Mouse (Mus musculus) midbrain, embryonic 15.5 days (tissue): Measurements from ENCODE around the gene Ttll9. TPM values are rescaled to one million over a fixed set of nuclear protein-coding genes. Genes with fewer than 3 reads are reported as not detected.

ENCODE experiments used
- ATAC-seq: fragments of 200-750 bp; cut with Nextera tagmentation; replicated peaks from 2 replicates; pipeline ENCODE4 v1.8.0; 2017; ENCODE audit warnings: moderate TSS enrichment
- H3K27ac ChIP-seq: fragments of 300-500 bp; sonication (generic); 2 replicates; pipeline ENCODE4 v1.5.1; 2015; ENCODE audit warnings: mild to moderate bottlenecking, inconsistent platforms
- H3K27me3 ChIP-seq: fragments of 300-500 bp; sonication (generic); replicated peaks from 2 replicates; pipeline ENCODE4 v1.6.1; 2015; ENCODE audit warnings: inconsistent platforms
- H3K36me3 ChIP-seq: fragments of 300-500 bp; sonication (generic); replicated peaks from 2 replicates; pipeline ENCODE4 v1.6.1; 2015; ENCODE audit warnings: inconsistent platforms
- H3K4me1 ChIP-seq: fragments of 300-500 bp; sonication (generic); 2 replicates; pipeline ENCODE4 v1.6.1; 2015; ENCODE audit warnings: inconsistent platforms
- H3K4me2 ChIP-seq: fragments of 300-500 bp; sonication (generic); 2 replicates; pipeline ENCODE4 v1.6.1; 2015; ENCODE audit warnings: inconsistent platforms, mild to moderate bottlenecking, moderate library complexity
- H3K4me3 ChIP-seq: fragments of 300-500 bp; sonication (generic); 2 replicates; pipeline ENCODE4 v1.5.1; 2015; ENCODE audit warnings: mild to moderate bottlenecking, inconsistent platforms
- H3K9ac ChIP-seq: fragments of 300-500 bp; sonication (generic); 2 replicates; pipeline ENCODE4 v1.6.1; 2015; ENCODE audit warnings: mild to moderate bottlenecking, inconsistent platforms
- H3K9me3 ChIP-seq: fragments of 300-500 bp; sonication (generic); 2 replicates; pipeline ENCODE4 v1.6.1; 2016; ENCODE audit warnings: inconsistent platforms
- WGBS: fragments of 180-500 bp; shearing (Covaris S2); methylation state at CpG from one replicate; pipeline ENCODE4 v1.1.7; 2015; ENCODE audit warnings: mixed read lengths; 5-methylcytosine and 5-hydroxymethylcytosine counted together
- polyA plus RNA-seq: library from polyadenylated mRNA; unstranded; fragments of >200 nt; fragmentation: Nextera tagmentation; extraction: Ambion mirVana; gene quantifications from 2 replicates; pipeline ENCODE4 v1.2.1, GENCODE M21; 2015

The Ttll9 gene
- polyA plus RNA-seq, 1 experiment from 2014 or later = 8.8 TPM

- Histone ChIP-seq H3K4me1 (peaks cover 14% of the 10 kb centered on the region), H3K27me3 (peaks cover 52% of the 10 kb centered on the region), H3K36me3 (no peaks in the 10 kb centered on the region), H3K4me3 (no peak overlapping the region), H3K9ac (no peak overlapping the region), H3K27ac (no peak overlapping the region), H3K9me3 (no peaks in the 10 kb centered on the region), H3K4me2 (no peak overlapping the region)
- 59% methylated on average over 9 of the region's 9 CpGs for WGBS
- no peak for ATAC-seq
These were observed 18.3 kb upstream of the Ttll9 start for GRCm38 (mm10) chr2:152944013-152944412.

DNA sequence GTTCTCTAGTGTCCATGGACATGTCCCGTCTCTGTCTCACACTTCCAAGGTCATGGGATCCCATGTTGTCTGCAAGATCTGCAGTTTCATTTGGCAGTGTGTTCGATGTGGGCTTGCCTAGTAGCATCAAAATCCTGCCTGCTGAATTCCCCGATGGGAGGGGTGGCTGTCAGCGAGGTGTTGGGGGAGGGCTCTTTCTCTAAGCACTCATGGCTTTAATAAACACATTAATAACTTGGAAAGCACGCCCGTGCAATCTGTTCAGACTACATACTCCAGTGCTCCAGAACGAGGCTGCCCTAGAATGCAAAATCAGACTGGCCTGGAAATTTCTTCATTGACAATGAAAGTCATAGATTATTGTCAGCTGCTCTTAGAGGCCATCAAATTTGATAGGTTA is 15.2 kb upstream of the Ttll9 start:
- no peak for ATAC-seq
- peaks cover 39% of the 10 kb centered on the region for H3K27me3 ChIP-seq

DNA sequence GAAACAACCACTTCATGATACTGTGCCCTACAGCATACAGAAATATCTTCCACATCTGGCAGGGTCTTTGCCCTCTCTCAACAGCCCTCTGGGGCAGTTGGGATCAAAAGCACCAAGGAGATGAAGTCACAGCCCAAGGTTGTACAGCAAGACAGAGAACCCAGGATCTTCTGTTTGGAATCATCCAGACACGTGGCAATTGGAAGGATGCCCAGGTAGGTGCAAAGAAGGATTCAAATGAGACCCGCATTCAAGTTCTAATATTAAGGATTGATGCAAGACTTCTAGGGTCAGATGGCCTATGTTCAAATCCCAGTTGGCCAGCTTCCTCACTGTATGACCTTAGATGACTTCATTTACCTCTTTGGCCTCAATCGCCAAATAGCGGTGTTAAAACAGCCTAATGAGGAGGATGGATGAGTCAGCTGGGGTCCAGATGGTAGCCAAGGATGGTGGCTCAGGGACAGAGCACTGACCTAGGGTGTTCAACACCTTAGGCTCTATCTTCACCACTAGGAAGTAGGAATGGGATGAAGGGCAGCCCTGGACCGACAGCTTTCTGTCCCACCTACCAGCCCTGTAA is 13.8 kb upstream of the Ttll9 start:
- no peaks in the 10 kb centered on the region for H3K9me3 ChIP-seq
- H3K4me1 ChIP-seq = peaks cover 23% of the 10 kb centered on the region
- 88% methylated on average over 5 of the region's 5 CpGs for WGBS
- H3K36me3 ChIP-seq = no peaks in the 10 kb centered on the region
- no peak overlapping the region for H3K4me2 ChIP-seq
- no peak for ATAC-seq
- no peak overlapping the region for H3K9ac ChIP-seq
- H3K27ac ChIP-seq = no peak overlapping the region
- no peak overlapping the region for H3K4me3 ChIP-seq
- peaks cover 25% of the 10 kb centered on the region for H3K27me3 ChIP-seq

More for the DNA sequence above, 15.2 kb upstream of the Ttll9 start:
- no peaks in the 10 kb centered on the region for H3K36me3 ChIP-seq
- H3K27ac ChIP-seq = no peak overlapping the region
- peaks cover 26% of the 10 kb centered on the region for H3K4me1 ChIP-seq
- H3K9ac ChIP-seq = no peak overlapping the region
- H3K9me3 ChIP-seq = no peaks in the 10 kb centered on the region
- no peak overlapping the region for H3K4me2 ChIP-seq
- no peak overlapping the region for H3K4me3 ChIP-seq
- 58% methylated on average over 7 of the region's 7 CpGs for WGBS

- Histone ChIP-seq H3K9me3 (no peaks in the 10 kb centered on the region), H3K4me1 (peaks cover 20% of the 10 kb centered on the region), H3K4me2 (peak overlapping the region; percentile 92), H3K27me3 (peaks cover 5% of the 10 kb centered on the region; the same call in 1 of the 2 replicates), H3K36me3 (no peaks in the 10 kb centered on the region), H3K9ac (peak overlapping the region; percentile 74), H3K27ac (no peak overlapping the region), H3K4me3 (peak overlapping the region; percentile 82)
- WGBS = 35% methylated on average over 11 of the region's 11 CpGs
- peak; percentile 51 for ATAC-seq
These were observed 11.8 kb upstream of the Ttll9 start for GRCm38 (mm10) chr2:152950358-152951064.

GRCm38 (mm10) chr2:152951065-152951849 is 11.0 kb upstream of the Ttll9 start, which contains the start of gene Dusp15:
TSS of gene Dusp15 (minus strand) at chr2:152951698.
- peak; percentile 86 for ATAC-seq
- peak within 1 kb of the TSS; percentile 92 for H3K4me2 ChIP-seq
- H3K27me3 ChIP-seq = no peaks in the 10 kb centered on the region; the same call in 1 of the 2 replicates
- peaks cover 20% of the 10 kb centered on the region for H3K4me1 ChIP-seq
- peak within 1 kb of the TSS; percentile 82 for H3K4me3 ChIP-seq
- peak within 1 kb of the TSS; percentile 74 for H3K9ac ChIP-seq
- no peaks in the 10 kb centered on the region for H3K9me3 ChIP-seq
- WGBS = under 1% methylated on average over 51 of the region's 54 CpGs
- H3K27ac ChIP-seq = peak within 1 kb of the TSS; percentile 82
- H3K36me3 ChIP-seq = no peaks in the 10 kb centered on the region

DNA sequence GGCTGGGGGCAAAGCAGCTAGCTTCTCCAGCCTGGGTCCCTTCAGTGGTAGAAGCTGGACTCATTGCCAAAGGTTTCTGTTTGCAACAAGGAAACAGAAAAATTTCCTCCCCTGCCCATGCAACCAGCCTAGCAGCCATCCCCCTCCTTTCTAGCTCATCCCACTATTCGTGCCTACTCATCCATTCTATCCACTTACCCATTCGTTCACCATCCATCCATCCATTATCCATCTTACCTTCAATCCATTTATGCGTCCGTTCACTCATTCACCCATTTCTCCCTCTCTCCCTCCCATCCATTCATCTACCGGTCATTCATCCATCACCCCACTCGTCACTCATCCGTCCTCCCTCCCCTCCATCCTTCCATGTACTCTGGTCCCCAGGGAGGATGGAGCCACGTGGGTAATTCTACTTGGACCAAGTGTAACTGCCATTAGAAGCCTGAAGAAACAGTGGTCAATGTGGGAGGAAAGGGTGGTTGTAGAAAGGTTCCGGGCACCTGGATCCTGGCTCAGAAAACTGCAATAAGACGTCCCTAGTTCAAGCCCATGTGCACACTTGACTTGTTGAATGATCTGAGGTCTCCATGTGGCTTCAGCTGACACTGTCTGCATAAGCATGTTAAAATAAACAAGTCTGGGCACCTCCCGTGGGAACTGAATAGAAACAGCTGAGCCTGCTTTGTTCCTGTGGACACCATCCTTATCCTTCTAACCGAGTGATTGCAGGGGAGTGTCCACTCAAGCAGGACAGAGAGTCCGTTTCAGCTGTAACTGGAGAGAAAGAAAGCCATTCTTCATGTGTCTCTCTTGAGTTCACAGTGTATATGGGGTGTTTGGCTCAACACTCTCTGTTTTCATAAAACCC is 10.2 kb upstream of the Ttll9 start:
- Histone ChIP-seq H3K9ac (peak overlapping the region; percentile 74), H3K27ac (peak overlapping the region; percentile 82), H3K4me3 (peak overlapping the region; percentile 82), H3K9me3 (no peaks in the 10 kb centered on the region), H3K4me2 (peak overlapping the region; percentile 92), H3K36me3 (no peaks in the 10 kb centered on the region), H3K4me1 (peaks cover 20% of the 10 kb centered on the region), H3K27me3 (no peaks in the 10 kb centered on the region; the same call in none of the 2 replicates)
- WGBS = 8% methylated on average over 13 of the region's 13 CpGs
- ATAC-seq = peak; percentile 32

DNA sequence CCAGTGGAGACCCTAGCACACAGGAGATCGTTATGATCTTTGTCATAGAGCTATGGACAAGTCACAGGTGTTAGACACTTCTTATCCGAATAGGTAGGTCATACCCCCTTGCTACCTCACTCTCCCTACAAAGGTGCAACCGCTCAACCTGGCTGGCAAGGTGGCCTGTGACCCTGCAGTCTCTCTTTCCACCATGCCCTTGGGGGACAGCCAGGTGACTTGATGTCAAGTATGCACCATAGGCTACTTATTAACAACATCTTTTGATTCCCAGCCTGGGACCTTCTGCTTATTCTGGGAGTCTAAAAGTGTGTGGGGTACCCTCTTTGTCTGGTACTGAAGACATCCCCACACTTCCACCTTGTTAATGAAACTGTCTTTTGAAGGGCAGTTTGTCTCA is 4.2 kb upstream of the Ttll9 start:
- Histone ChIP-seq H3K4me3 (no peak overlapping the region), H3K9ac (no peak overlapping the region), H3K27me3 (peaks cover 4% of the 10 kb centered on the region; the same call in 1 of the 2 replicates), H3K9me3 (no peaks in the 10 kb centered on the region), H3K4me1 (peaks cover 6% of the 10 kb centered on the region), H3K36me3 (no peaks in the 10 kb centered on the region), H3K4me2 (no peak overlapping the region), H3K27ac (no peak overlapping the region)
- ATAC-seq = no peak
- 80% methylated on average over 3 of the region's 3 CpGs for WGBS

GRCm38 (mm10) chr2:152965555-152965954 is 3.3 kb downstream of the Ttll9 start:
- WGBS = 69% methylated on average over 4 of the region's 4 CpGs
- H3K9me3 ChIP-seq = no peaks in the 10 kb centered on the region
- no peak overlapping the region for H3K4me2 ChIP-seq
- no peak overlapping the region for H3K4me3 ChIP-seq
- no peak overlapping the region for H3K27ac ChIP-seq
- H3K9ac ChIP-seq = no peak overlapping the region
- ATAC-seq = no peak
- peaks cover 3% of the 10 kb centered on the region; the same call in 1 of the 2 replicates for H3K27me3 ChIP-seq
- H3K4me1 ChIP-seq = peaks cover 6% of the 10 kb centered on the region
- H3K36me3 ChIP-seq = no peaks in the 10 kb centered on the region

DNA sequence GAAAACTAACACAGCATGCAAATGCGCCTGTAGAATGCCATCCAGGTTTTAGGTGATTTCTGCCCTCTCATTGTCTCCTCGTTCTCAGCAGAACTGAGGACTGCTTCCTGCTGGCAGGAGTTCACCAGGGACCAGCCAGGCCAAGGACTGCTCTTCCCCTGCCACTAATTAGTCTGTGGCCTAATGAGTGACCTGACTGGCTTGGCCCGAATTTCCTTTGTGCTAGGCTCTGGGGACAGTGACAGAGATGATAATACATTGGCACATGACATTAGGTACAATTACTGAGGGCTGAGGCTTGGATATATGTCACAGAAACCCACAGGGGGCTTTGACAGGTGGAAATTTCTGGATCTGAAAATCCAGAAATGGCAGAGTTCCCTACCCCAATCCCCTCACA is 14.7 kb downstream of the Ttll9 start:
- Histone ChIP-seq H3K27ac (no peak overlapping the region), H3K4me3 (no peak overlapping the region), H3K4me2 (no peak overlapping the region), H3K4me1 (no peaks in the 10 kb centered on the region), H3K9ac (no peak overlapping the region), H3K36me3 (no peaks in the 10 kb centered on the region), H3K27me3 (no peaks in the 10 kb centered on the region), H3K9me3 (no peaks in the 10 kb centered on the region)
- no peak for ATAC-seq
- WGBS = 57% methylated on average over 3 of the region's 3 CpGs

GRCm38 (mm10) chr2:152985582-152985981 is 23.3 kb downstream of the Ttll9 start:
- no peak overlapping the region for H3K4me2 ChIP-seq
- no peak overlapping the region for H3K4me3 ChIP-seq
- H3K36me3 ChIP-seq = no peaks in the 10 kb centered on the region
- no peak overlapping the region for H3K27ac ChIP-seq
- H3K9me3 ChIP-seq = no peaks in the 10 kb centered on the region
- no peak overlapping the region for H3K9ac ChIP-seq
- ATAC-seq = no peak
- 18% methylated on average over 1 of the region's 1 CpGs for WGBS
- H3K4me1 ChIP-seq = no peaks in the 10 kb centered on the region
- no peaks in the 10 kb centered on the region for H3K27me3 ChIP-seq

DNA sequence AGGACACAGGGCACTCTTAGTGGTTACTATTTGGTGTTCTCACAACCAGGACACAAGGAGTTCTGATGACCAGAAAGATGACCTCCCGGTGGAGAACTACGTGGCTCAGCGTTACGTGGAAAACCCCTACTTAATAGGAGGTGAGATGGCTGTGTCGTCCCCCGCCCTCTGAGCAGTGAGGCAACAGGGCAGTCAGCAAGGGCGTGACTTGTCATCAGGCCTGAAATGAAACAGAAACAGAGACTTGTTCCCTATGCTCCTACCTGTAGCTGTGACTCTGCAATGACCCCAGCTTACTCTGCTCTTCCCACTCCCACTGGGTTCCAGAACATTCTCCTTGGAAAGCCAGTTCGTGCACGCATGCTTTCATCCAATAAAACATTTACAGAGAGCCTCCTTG is 29.2 kb downstream of the Ttll9 start:
- no peak overlapping the region for H3K4me2 ChIP-seq
- H3K36me3 ChIP-seq = no peaks in the 10 kb centered on the region
- no peak overlapping the region for H3K27ac ChIP-seq
- no peaks in the 10 kb centered on the region for H3K27me3 ChIP-seq
- H3K9ac ChIP-seq = no peak overlapping the region
- no peaks in the 10 kb centered on the region for H3K4me1 ChIP-seq
- 93% methylated on average over 9 of the region's 9 CpGs for WGBS
- no peak for ATAC-seq
- H3K4me3 ChIP-seq = no peak overlapping the region
- no peaks in the 10 kb centered on the region for H3K9me3 ChIP-seq
